Mouse (Mus musculus) G1E (cell line): ENCODE data around the gene Itgb5. TPM values are rescaled to one million over a fixed set of nuclear protein-coding genes. Genes with fewer than 3 reads are reported as not detected.

Experiments
- ATAC-seq: 2 replicates; pipeline ENCODE4 v1.8.0; 2016; ENCODE audit warnings: mild to moderate bottlenecking; ENCODE audit not compliant: insufficient number of reproducible peaks, poor library complexity, low FRiP score, severe bottlenecking; ENCODE audit errors: extremely low read depth
- DNase-seq: peaks from one replicate; pipeline ENCODE4 v3.0.0; 2012; ENCODE audit warnings: low spot score
- H3K27me3 ChIP-seq: 2 replicates; pipeline ENCODE4 v1.6.1; 2012; ENCODE audit warnings: mild to moderate bottlenecking, low read length, inconsistent platforms; ENCODE audit not compliant: insufficient read depth
- H3K36me3 ChIP-seq: replicated peaks from 2 replicates; pipeline ENCODE3; 2012; ENCODE audit warnings: mild to moderate bottlenecking, inconsistent platforms
- H3K4me1 ChIP-seq: 2 replicates; pipeline ENCODE4 v1.6.1; 2012; ENCODE audit warnings: low read depth, low read length, inconsistent platforms, mixed read lengths; ENCODE audit not compliant: insufficient read depth
- H3K4me3 ChIP-seq: 2 replicates; pipeline ENCODE4 v1.5.1; 2012; ENCODE audit warnings: low read depth, mild to moderate bottlenecking, inconsistent platforms, low read length, moderate library complexity, mixed read lengths
- H3K9me3 ChIP-seq: replicated peaks from 2 replicates; pipeline ENCODE4 v1.6.1; 2012; ENCODE audit warnings: inconsistent platforms
- CTCF ChIP-seq: IDR thresholded peaks from 2 replicates; pipeline ENCODE4 v1.5.1; 2012; ENCODE audit warnings: low read depth, low read length, inconsistent platforms, mixed read lengths
- GATA1 ChIP-seq: IDR thresholded peaks from 2 replicates; pipeline ENCODE4 v1.6.1; 2012; ENCODE audit warnings: borderline replicate concordance, low read length, inconsistent platforms, mixed read lengths
- GATA2 ChIP-seq: IDR thresholded peaks from 2 replicates; pipeline ENCODE4 v1.6.1; 2012; ENCODE audit warnings: low read depth, low read length, inconsistent platforms, borderline replicate concordance
- POLR2AphosphoS5 ChIP-seq: IDR thresholded peaks from 2 replicates; pipeline ENCODE4 v1.6.1; 2012; ENCODE audit warnings: low read depth, low read length, inconsistent platforms; ENCODE audit not compliant: insufficient replicate concordance
- TAL1 ChIP-seq: conservative IDR thresholded peaks from 2 replicates; pipeline ENCODE4 v1.6.1; 2012; ENCODE audit warnings: low read depth, low read length, inconsistent platforms, mixed read lengths
- polyA plus RNA-seq: library from polyadenylated mRNA; stranded (reverse); fragments of >175 nt; gene quantifications from 2 replicates; pipeline ENCODE4 v1.2.3, GENCODE M21; 2012
- total RNA-seq, 2 experiments: library from RNA; stranded (forward) in 1 of 2; stranded (reverse) in 1 of 2; fragments of 200-1000 nt in 1 of 2; fragments of >200 nt in 1 of 2; fragmentation: Nextera tagmentation in 1 of 2; gene quantifications; 2 replicates each; pipeline ENCODE4 v1.2.3; 2014 to 2017

Gene Itgb5
- total and polyA plus RNA-seq, 3 experiments, result 0.14 to 5.6 (median 1.2) TPM

DNA sequence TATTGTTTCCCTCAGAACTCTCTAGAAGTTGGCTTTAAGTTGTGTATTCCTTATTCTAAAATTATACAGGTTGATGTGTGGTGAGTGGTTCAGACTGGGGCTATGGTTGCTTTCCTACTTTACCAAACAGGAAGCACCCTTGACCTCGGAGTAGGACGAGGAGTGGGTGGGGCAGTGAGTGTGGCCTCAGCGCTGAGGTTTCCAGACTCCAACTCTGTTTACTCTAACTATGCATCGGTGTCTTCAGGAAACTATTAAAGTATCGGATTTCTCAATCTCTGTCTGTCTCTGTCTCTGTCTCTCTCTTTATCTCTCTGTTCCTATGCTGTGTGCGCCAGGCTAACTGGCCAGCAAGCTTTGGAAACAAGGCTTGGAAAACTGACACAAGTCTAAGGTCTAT is 57.2 kb downstream of the Itgb5 start:
- DNase-seq (no peak), ATAC-seq (no peak)
- H3K4me1 ChIP-seq, result peaks cover 13% of the 10 kb centered on the region
- TF ChIP-seq TAL1 (no peak), GATA2 (no peak), GATA1 (no peak), CTCF (no peak), POLR2AphosphoS5 (no peak)
- H3K27me3 ChIP-seq, result peaks cover 39% of the 10 kb centered on the region
- H3K9me3 ChIP-seq, result no peaks in the 10 kb centered on the region
- no peak overlapping the region for H3K4me3 ChIP-seq
- no peaks in the 10 kb centered on the region for H3K36me3 ChIP-seq

GRCm38 (mm10) chr16:33887981-33888380 is 58.5 kb downstream of the Itgb5 start:
- peaks cover 16% of the 10 kb centered on the region for H3K4me1 ChIP-seq
- peaks cover 44% of the 10 kb centered on the region for H3K27me3 ChIP-seq
- H3K4me3 ChIP-seq, result no peak overlapping the region
- DNase-seq (no peak), ATAC-seq (no peak)
- H3K36me3 ChIP-seq, result no peaks in the 10 kb centered on the region
- no peak for TF ChIP-seq POLR2AphosphoS5
- no peak for TF ChIP-seq TAL1
- no peak for TF ChIP-seq GATA1
- no peak for TF ChIP-seq CTCF
- TF ChIP-seq GATA2, result no peak
- no peaks in the 10 kb centered on the region for H3K9me3 ChIP-seq

- no peaks in the 10 kb centered on the region for H3K36me3 ChIP-seq
- ATAC-seq, result no peak
- H3K9me3 ChIP-seq, result no peaks in the 10 kb centered on the region
- H3K27me3 ChIP-seq, result peaks cover 38% of the 10 kb centered on the region
- no peak overlapping the region for H3K4me3 ChIP-seq
- peaks cover 7% of the 10 kb centered on the region; the same call in 1 of the 2 replicates for H3K4me1 ChIP-seq
- TF ChIP-seq GATA1 (no peak), GATA2 (no peak), CTCF (no peak), TAL1 (no peak), POLR2AphosphoS5 (no peak)
- DNase-seq, result no peak
Measured at GRCm38 (mm10) chr16:33889000-33889607, 59.6 kb downstream of the Itgb5 start.

DNA sequence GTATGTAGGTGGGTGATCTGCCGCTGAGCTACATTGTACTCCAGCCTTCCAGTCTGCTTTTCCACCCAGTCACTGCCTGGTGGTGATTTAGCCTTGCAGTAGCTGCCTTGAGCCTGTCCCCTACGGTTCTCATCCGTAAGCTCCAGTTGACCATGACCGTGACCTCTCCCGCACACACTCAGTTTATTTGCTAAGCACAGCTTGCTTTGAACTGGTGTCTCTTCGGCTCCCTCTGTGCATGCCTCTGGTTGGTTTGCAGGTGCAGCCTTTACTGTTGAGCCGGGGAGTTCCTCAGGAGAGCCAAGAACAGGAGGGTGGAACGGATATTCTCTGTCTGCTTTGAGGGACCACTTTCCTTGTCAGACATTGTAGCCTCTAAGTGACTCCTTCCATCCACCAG is 61.6 kb downstream of the Itgb5 start:
- no peak overlapping the region for H3K4me3 ChIP-seq
- DNase-seq, result no peak
- ATAC-seq, result no peak
- peaks cover 7% of the 10 kb centered on the region; the same call in 1 of the 2 replicates for H3K4me1 ChIP-seq
- no peak for TF ChIP-seq TAL1
- TF ChIP-seq GATA1, result no peak
- TF ChIP-seq POLR2AphosphoS5, result no peak
- TF ChIP-seq GATA2, result no peak
- no peak for TF ChIP-seq CTCF
- H3K27me3 ChIP-seq, result peaks cover 35% of the 10 kb centered on the region
- H3K36me3 ChIP-seq, result no peaks in the 10 kb centered on the region
- no peaks in the 10 kb centered on the region for H3K9me3 ChIP-seq

GRCm38 (mm10) chr16:33891561-33892281 is 62.3 kb downstream of the Itgb5 start:
- no peaks in the 10 kb centered on the region for H3K36me3 ChIP-seq
- DNase-seq, result no peak
- ATAC-seq, result no peak
- H3K4me3 ChIP-seq, result no peak overlapping the region
- TF ChIP-seq CTCF, result no peak
- no peak for TF ChIP-seq GATA2
- TF ChIP-seq TAL1, result no peak
- TF ChIP-seq POLR2AphosphoS5, result no peak
- TF ChIP-seq GATA1, result no peak
- peaks cover 7% of the 10 kb centered on the region; the same call in 1 of the 2 replicates for H3K4me1 ChIP-seq
- peaks cover 35% of the 10 kb centered on the region for H3K27me3 ChIP-seq
- H3K9me3 ChIP-seq, result no peaks in the 10 kb centered on the region

DNA sequence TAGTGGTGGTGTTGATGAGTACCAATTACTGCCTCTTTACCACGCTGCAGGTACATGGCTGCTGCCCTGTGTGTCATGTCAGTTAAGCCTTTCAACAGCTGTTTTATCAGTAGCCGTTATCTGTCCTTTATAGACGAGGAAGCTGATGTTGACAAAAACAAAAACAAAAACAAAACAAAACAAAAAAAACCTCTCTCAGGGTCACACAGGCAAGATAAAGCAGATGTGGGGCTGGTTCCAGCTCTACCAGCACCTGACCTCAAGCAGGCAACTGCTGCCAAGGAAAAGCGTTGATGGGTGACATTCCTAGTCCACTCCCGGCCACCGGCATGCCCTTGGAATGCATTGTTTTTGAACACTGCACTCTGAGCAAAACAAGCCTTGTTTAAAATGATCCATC is 63.1 kb downstream of the Itgb5 start:
- no peaks in the 10 kb centered on the region for H3K9me3 ChIP-seq
- H3K36me3 ChIP-seq, result no peaks in the 10 kb centered on the region
- H3K4me3 ChIP-seq, result no peak overlapping the region
- no peak for DNase-seq
- ATAC-seq, result no peak
- peaks cover 40% of the 10 kb centered on the region for H3K27me3 ChIP-seq
- TF ChIP-seq TAL1, result no peak
- no peak for TF ChIP-seq POLR2AphosphoS5
- TF ChIP-seq GATA1, result no peak
- TF ChIP-seq CTCF, result no peak
- no peak for TF ChIP-seq GATA2
- H3K4me1 ChIP-seq, result peaks cover 7% of the 10 kb centered on the region; the same call in 1 of the 2 replicates
